Mouse (Mus musculus) intestine, embryonic 16.5 days (tissue): ENCODE measurements at regions not wholly inside any gene's neighbourhood (a gene's known extent, or its start where the extent isn't known, plus 50 kb on each side); places are given as distances from the start of the nearest gene placed in this dataset.

Experiments used
- ATAC-seq: fragments of 200-750 bp; cut with Nextera tagmentation; 2 replicates; pipeline ENCODE4 v1.8.0; 2017; ENCODE audit warnings: moderate TSS enrichment, moderate library complexity
- H3K27ac ChIP-seq: fragments of 300-500 bp; sonication (generic); 2 replicates; pipeline ENCODE4 v1.5.1; 2014; ENCODE audit warnings: mild to moderate bottlenecking, low read length
- H3K27me3 ChIP-seq: fragments of 300-500 bp; sonication (generic); replicated peaks from 2 replicates; pipeline ENCODE4 v1.6.1; 2014; ENCODE audit warnings: low read length, control low read depth, mixed read lengths; ENCODE audit not compliant: control insufficient read depth, insufficient read depth
- H3K36me3 ChIP-seq: fragments of 300-500 bp; sonication (generic); 2 replicates; pipeline ENCODE4 v1.6.1; 2014; ENCODE audit warnings: low read length, control low read depth; ENCODE audit not compliant: control insufficient read depth, insufficient read depth
- H3K4me1 ChIP-seq: fragments of 300-500 bp; sonication (generic); 2 replicates; pipeline ENCODE4 v1.6.1; 2014; ENCODE audit warnings: low read length, control low read depth, mixed read lengths; ENCODE audit not compliant: control insufficient read depth, insufficient read depth
- H3K4me2 ChIP-seq: fragments of 300-500 bp; sonication (generic); 2 replicates; pipeline ENCODE4 v1.6.1; 2014; ENCODE audit warnings: low read depth, low read length, control low read depth
- H3K4me3 ChIP-seq: fragments of 300-500 bp; sonication (generic); 2 replicates; pipeline ENCODE4 v1.5.1; 2014; ENCODE audit warnings: mild to moderate bottlenecking, low read length
- H3K9ac ChIP-seq: fragments of 300-500 bp; sonication (generic); 2 replicates; pipeline ENCODE4 v1.6.1; 2014; ENCODE audit warnings: low read depth, low read length
- H3K9me3 ChIP-seq: fragments of 300-500 bp; sonication (generic); 2 replicates; pipeline ENCODE4 v1.6.1; 2016; ENCODE audit warnings: low read length, control low read depth; ENCODE audit not compliant: control insufficient read depth
- WGBS: fragments of 180-500 bp; shearing (Covaris S2); extraction: QIAGEN DNeasy Blood & Tissue Kit; methylation state at CpG from one replicate; pipeline ENCODE4 v1.1.7; 2014; 5-methylcytosine and 5-hydroxymethylcytosine counted together

DNA sequence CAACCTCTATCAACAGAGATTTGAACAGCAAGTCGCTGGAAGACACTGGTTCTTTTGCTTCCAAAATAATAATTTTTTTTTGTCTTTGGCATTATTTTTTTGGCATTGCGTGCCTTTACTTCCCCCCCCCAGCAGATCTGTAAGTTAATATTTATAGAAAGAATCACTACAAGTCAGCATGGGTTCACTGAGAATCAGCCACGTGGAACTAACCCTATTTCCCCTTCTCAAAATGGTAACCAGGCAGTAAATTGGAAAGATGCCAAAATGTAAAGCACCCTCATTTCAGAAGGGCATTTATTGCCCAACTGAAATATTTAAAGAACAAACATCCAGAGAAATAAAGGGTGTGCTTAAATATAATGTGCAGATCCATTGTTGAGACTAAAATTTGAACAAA lies 78.7 kb upstream of the Ntf3 start:
- WGBS, result 65% methylated on average over 3 of the region's 3 CpGs
- Histone ChIP-seq H3K4me1 (no peaks in the 10 kb centered on the region), H3K27me3 (no peaks in the 10 kb centered on the region), H3K36me3 (no peaks in the 10 kb centered on the region), H3K4me2 (no peak overlapping the region), H3K9me3 (no peaks in the 10 kb centered on the region), H3K4me3 (no peak overlapping the region), H3K27ac (no peak overlapping the region), H3K9ac (no peak overlapping the region)
- no peak for ATAC-seq

GRCm38 (mm10) chr6:126242299-126242698 lies 75.6 kb upstream of the Ntf3 start:
- no peak overlapping the region for H3K4me2 ChIP-seq
- no peak overlapping the region for H3K27ac ChIP-seq
- H3K9me3 ChIP-seq, result no peaks in the 10 kb centered on the region
- ATAC-seq, result no peak
- no peaks in the 10 kb centered on the region for H3K36me3 ChIP-seq
- no peak overlapping the region for H3K4me3 ChIP-seq
- no peak overlapping the region for H3K9ac ChIP-seq
- no peaks in the 10 kb centered on the region for H3K4me1 ChIP-seq
- H3K27me3 ChIP-seq, result no peaks in the 10 kb centered on the region
- 80% methylated on average over 2 of the region's 2 CpGs for WGBS

- H3K4me1 ChIP-seq, result no peaks in the 10 kb centered on the region
- no peak overlapping the region for H3K4me3 ChIP-seq
- ATAC-seq, result no peak
- no peaks in the 10 kb centered on the region for H3K9me3 ChIP-seq
- no peak overlapping the region for H3K27ac ChIP-seq
- H3K36me3 ChIP-seq, result no peaks in the 10 kb centered on the region
- 45% methylated on average over 1 of the region's 1 CpGs for WGBS
- no peak overlapping the region for H3K4me2 ChIP-seq
- no peak overlapping the region for H3K9ac ChIP-seq
- no peaks in the 10 kb centered on the region for H3K27me3 ChIP-seq
These were observed 73.5 kb upstream of the Ntf3 start for GRCm38 (mm10) chr6:126240256-126240655.
